Mouse (Mus musculus): ENCODE measurements at regions not wholly inside any gene's neighbourhood (a gene's known extent, or its start where the extent isn't known, plus 50 kb on each side); places are given as distances from the start of the nearest gene placed in this dataset.

DNA sequence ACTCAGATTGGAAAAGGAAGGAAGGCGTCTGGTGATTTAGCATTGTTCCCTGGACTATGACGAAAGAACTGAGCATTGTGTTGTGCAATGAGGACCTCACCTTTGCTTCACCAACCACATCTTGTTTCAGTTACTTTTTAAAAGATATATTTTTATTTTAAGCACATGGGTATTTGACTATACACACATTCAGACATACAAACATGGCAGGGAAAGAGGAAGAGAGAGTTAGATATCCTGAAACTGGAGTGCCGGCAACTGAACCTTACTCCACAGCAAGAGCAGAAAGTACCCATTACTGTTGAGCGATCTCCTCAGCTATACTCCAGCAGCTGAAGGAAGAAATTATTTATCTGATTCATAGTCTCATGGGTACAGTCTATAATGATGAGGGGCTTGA is 287.7 kb downstream of the Rps29 start:
- WGBS, result 96% methylated on average over 4 of the region's 4 CpGs
- H3K27ac ChIP-seq, result no peak overlapping the region
- H3K9ac ChIP-seq, result no peak overlapping the region
- no peak for ATAC-seq (ENCODE audit: insufficient number of reproducible peaks, insufficient read depth, low FRiP score, low TSS enrichment)
- no peak overlapping the region for H3K4me2 ChIP-seq (replicated peaks)
- no peaks in the 10 kb centered on the region for H3K27me3 ChIP-seq
- H3K4me3 ChIP-seq, result no peak overlapping the region
- no peaks in the 10 kb centered on the region for H3K4me1 ChIP-seq
- no peaks in the 10 kb centered on the region for H3K9me3 ChIP-seq
- no peaks in the 10 kb centered on the region for H3K36me3 ChIP-seq

DNA sequence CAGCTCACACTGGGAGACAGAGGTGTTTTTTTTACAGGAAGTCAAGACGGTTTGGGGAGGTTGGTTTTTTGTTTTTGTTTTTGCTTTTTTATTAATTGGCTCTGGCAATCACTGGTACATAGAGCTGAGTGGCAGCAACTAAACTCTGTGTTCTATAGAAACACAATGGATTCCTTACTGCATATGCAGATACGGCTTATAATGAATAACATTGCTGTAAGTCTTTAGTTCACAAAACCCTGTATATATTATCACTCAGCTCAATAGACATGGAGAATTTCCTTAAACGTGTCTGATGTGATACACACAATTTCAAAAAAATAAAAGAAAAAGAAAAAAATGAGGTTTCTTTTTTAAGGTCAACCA is 296.0 kb downstream of the Rps29 start:
- no peak for ATAC-seq (ENCODE audit: insufficient number of reproducible peaks, insufficient read depth, low FRiP score, low TSS enrichment)
- H3K27me3 ChIP-seq, result no peaks in the 10 kb centered on the region
- H3K9ac ChIP-seq, result no peak overlapping the region
- no peaks in the 10 kb centered on the region for H3K36me3 ChIP-seq
- no peak overlapping the region for H3K27ac ChIP-seq
- no peak overlapping the region for H3K4me3 ChIP-seq
- H3K9me3 ChIP-seq, result no peaks in the 10 kb centered on the region
- 70% methylated on average over 3 of the region's 3 CpGs for WGBS
- no peak overlapping the region for H3K4me2 ChIP-seq (replicated peaks)
- no peaks in the 10 kb centered on the region for H3K4me1 ChIP-seq

DNA sequence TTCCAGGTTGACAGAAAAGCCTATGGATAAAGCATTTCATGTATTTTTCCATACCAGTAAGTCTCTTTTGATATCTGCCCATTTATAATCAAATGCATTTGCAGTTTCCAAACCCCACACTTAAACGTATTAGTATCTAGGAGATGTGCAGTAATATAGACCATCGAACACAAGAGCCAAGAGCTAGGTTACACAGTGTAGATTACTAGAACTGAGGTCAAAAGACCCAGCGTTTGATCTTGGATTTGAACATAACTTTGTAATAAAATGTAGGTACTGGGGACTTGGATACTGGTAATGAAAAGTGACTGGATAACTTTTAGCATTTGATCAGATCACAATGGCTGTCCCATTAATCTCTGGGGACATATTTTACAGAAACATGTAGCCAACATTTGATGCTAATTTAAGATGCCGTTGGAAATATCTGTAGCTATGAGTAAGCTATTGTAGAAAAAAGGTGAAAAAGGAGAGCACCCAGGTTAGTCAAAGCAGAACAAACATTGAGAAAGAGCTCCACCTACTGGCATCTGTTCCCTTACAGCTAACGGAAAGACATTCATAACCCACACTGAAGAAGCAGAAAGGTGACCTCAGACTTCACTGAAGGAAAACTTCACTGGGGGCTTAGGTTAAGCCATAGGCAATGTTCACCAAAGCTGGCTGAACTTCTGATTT is 296.5 kb downstream of the Rps29 start:
- no peaks in the 10 kb centered on the region for H3K27me3 ChIP-seq
- H3K36me3 ChIP-seq, result no peaks in the 10 kb centered on the region
- no peak for ATAC-seq (ENCODE audit: insufficient number of reproducible peaks, insufficient read depth, low FRiP score, low TSS enrichment)
- no peak overlapping the region for H3K4me3 ChIP-seq
- H3K9ac ChIP-seq, result no peak overlapping the region
- H3K4me1 ChIP-seq, result no peaks in the 10 kb centered on the region
- no peak overlapping the region for H3K27ac ChIP-seq
- no peaks in the 10 kb centered on the region for H3K9me3 ChIP-seq
- H3K4me2 ChIP-seq (replicated peaks), result no peak overlapping the region
- 36% methylated on average over 5 of the region's 5 CpGs for WGBS

DNA sequence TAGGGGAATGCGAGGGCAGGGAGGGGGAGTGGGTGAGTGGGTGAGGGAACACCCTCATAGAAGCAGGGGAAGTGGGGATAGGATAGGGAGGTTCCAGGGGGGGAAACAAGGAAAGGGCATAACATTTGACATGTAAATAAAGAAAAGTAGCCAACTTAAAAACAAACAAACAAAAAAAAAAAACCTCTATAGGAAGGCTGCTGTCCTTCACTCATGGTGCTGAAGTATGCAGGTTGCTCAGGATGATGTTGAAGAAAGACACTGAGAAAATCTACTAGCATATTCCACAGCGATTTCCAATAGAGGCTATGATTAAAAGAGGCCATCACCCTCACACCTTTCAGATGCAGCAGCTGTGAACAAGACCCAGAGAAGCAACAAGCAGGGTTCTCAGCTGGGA is 298.7 kb downstream of the Rps29 start:
- WGBS, result 67% methylated on average over 2 of the region's 2 CpGs

DNA sequence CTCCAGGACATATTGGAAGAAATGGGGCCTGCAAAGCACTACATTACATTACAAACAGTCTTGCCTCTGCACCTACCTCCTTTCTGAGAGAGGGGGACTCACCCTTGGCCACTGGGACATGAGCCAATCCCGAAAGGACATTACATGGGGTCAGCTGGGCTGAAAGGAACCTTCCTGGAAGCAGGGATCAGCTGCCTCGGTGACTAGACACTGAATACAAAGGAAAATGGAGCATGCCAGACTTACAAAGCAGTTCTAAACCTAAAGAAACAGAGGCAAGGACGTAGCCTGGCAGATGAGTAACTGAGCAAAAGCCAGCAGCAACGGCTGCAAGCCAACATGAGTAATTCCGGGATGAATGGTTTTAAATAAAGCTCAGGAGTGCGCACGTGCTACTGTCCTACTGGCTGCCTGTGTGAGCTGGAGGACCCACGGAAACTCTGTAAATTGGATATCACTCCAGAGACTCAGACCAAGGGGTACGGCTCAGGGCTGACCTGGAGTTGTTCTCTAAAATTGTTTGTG is 309.3 kb downstream of the Rps29 start:
- no peak overlapping the region for H3K4me2 ChIP-seq (replicated peaks)
- H3K9me3 ChIP-seq, result no peaks in the 10 kb centered on the region
- H3K36me3 ChIP-seq, result no peaks in the 10 kb centered on the region
- 83% methylated on average over 9 of the region's 9 CpGs for WGBS
- no peak overlapping the region for H3K27ac ChIP-seq
- H3K4me1 ChIP-seq, result no peaks in the 10 kb centered on the region
- ATAC-seq (ENCODE audit: insufficient number of reproducible peaks, insufficient read depth, low FRiP score, low TSS enrichment), result no peak
- no peak overlapping the region for H3K4me3 ChIP-seq
- no peaks in the 10 kb centered on the region for H3K27me3 ChIP-seq
- no peak overlapping the region for H3K9ac ChIP-seq

More for the DNA sequence above, 298.7 kb downstream of the Rps29 start:
- H3K9me3 ChIP-seq, result no peaks in the 10 kb centered on the region
- H3K9ac ChIP-seq, result no peak overlapping the region
- H3K4me1 ChIP-seq, result no peaks in the 10 kb centered on the region
- H3K36me3 ChIP-seq, result no peaks in the 10 kb centered on the region
- H3K27ac ChIP-seq, result no peak overlapping the region
- H3K4me2 ChIP-seq (replicated peaks), result no peak overlapping the region
- no peak for ATAC-seq (ENCODE audit: insufficient number of reproducible peaks, insufficient read depth, low FRiP score, low TSS enrichment)
- H3K4me3 ChIP-seq, result no peak overlapping the region
- no peaks in the 10 kb centered on the region for H3K27me3 ChIP-seq

DNA sequence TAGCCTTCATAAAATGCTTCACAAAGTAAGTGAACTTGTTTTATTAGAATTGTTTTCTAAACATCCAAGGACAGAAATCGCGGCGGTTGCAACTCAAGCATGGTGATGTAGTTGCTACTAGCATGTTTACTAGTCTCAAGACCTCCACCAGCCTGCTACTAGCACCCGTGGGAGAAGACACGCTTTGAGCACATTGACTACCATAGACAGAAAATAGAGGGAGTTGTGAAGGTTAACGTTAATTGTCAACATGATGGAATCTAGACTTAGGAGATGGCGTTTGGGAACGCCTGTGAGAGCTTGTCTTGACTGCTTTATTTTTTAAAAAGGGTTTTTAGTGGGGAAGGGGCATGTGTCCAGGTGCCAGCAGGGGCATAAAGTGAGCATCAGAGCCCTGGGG is 318.2 kb downstream of the Rps29 start:
- no peaks in the 10 kb centered on the region for H3K4me1 ChIP-seq
- H3K9me3 ChIP-seq, result no peaks in the 10 kb centered on the region
- no peak overlapping the region for H3K4me2 ChIP-seq (replicated peaks)
- no peak for ATAC-seq (ENCODE audit: insufficient number of reproducible peaks, insufficient read depth, low FRiP score, low TSS enrichment)
- H3K27ac ChIP-seq, result no peak overlapping the region
- H3K36me3 ChIP-seq, result no peaks in the 10 kb centered on the region
- H3K4me3 ChIP-seq, result no peak overlapping the region
- H3K27me3 ChIP-seq, result no peaks in the 10 kb centered on the region
- H3K9ac ChIP-seq, result no peak overlapping the region
- 90% methylated on average over 8 of the region's 8 CpGs for WGBS

DNA sequence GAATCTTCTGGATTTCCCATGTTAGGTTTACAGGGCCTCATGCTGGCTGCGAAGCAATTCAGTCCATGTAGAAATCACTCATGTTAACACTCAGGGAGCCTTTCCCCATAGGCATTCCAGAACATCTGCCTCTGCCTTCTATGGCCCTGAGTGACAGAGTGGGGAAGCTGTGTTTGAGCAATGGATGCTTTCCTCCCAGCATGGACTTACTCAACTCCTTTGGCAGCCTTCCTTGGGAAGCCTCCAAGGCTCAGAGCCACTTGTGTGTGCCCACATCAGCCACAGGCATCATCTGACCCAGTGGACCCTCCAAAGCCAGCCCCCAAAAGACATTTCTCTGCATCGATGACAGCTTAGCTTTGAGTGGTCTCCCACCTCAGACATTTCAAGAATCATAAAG is 318.8 kb downstream of the Rps29 start:
- no peak overlapping the region for H3K27ac ChIP-seq
- no peak for ATAC-seq (ENCODE audit: insufficient number of reproducible peaks, insufficient read depth, low FRiP score, low TSS enrichment)
- WGBS, result 83% methylated on average over 2 of the region's 2 CpGs
- H3K4me3 ChIP-seq, result no peak overlapping the region
- no peaks in the 10 kb centered on the region for H3K36me3 ChIP-seq
- H3K9ac ChIP-seq, result no peak overlapping the region
- H3K4me2 ChIP-seq (replicated peaks), result no peak overlapping the region
- H3K4me1 ChIP-seq, result no peaks in the 10 kb centered on the region
- no peaks in the 10 kb centered on the region for H3K9me3 ChIP-seq
- H3K27me3 ChIP-seq, result no peaks in the 10 kb centered on the region

DNA sequence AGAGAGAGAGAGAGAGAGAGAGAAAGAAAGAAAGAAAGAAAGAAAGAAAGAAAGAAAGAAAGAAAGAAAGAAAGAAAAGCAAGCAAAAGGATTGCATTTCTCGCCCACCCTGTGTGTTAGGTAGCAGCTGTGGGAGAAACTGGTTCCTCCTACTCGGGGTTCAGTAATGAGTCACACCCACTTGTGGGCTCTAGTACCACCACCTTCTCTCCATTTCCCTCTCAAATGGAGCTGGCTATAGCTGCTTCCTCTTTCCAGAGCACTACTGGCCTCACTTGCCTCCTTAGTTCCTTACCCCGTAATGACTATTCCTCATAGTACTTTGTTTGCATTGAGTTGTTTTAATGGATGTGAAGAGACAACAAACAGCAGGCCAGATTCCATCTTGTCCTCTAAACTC is 323.0 kb downstream of the Rps29 start:
- Histone ChIP-seq H3K27me3 (no peaks in the 10 kb centered on the region), H3K4me2 (replicated peaks) (no peak overlapping the region), H3K9ac (no peak overlapping the region), H3K4me1 (no peaks in the 10 kb centered on the region), H3K4me3 (no peak overlapping the region), H3K27ac (no peak overlapping the region), H3K36me3 (no peaks in the 10 kb centered on the region), H3K9me3 (no peaks in the 10 kb centered on the region)
- no peak for ATAC-seq (ENCODE audit: insufficient number of reproducible peaks, insufficient read depth, low FRiP score, low TSS enrichment)
- 84% methylated on average over 3 of the region's 3 CpGs for WGBS

DNA sequence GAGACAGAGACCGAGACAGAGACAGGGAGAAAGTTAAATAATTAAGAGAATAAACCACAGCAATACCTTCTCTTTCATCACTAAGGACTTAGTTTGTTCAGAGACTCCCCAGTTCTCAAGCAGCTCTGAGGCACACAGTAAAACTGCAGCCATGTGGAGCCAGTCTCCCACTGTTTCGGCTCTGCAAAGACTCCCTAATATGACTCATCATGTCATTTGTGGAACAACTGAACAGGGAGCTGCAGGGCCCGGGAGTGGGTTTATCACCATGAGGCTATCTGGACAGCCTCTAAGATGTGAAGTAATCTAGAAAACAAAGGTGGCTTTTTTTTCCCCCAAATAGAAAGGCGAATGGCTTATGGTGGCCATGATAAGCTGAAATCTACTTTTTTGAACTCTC is 325.1 kb downstream of the Rps29 start:
- H3K4me2 ChIP-seq (replicated peaks), result no peak overlapping the region
- no peaks in the 10 kb centered on the region for H3K9me3 ChIP-seq
- no peak overlapping the region for H3K9ac ChIP-seq
- H3K27ac ChIP-seq, result no peak overlapping the region
- no peaks in the 10 kb centered on the region for H3K27me3 ChIP-seq
- no peaks in the 10 kb centered on the region for H3K4me1 ChIP-seq
- no peak overlapping the region for H3K4me3 ChIP-seq
- no peaks in the 10 kb centered on the region for H3K36me3 ChIP-seq
- ATAC-seq (ENCODE audit: insufficient number of reproducible peaks, insufficient read depth, low FRiP score, low TSS enrichment), result no peak
- WGBS, result 69% methylated on average over 4 of the region's 4 CpGs

DNA sequence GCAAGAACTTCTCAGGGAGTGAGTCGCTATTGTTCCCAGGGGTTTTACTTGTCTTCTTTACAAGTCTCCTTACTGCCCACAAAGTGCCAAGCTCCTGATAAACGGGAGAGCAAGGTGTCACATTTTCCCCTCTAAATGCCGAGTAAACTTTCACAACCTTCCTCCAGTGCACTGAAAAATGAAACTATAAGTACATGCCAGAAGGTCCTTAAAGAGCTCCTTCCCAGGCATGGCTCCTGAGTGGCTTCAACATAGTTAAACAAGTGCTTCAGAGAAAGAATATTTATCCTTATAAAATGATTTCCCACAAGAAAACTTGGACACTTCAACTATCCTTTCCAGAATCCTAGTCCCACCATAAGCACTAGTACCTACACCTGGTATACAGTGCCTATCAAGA is 329.6 kb downstream of the Rps29 start:
- Histone ChIP-seq H3K27me3 (no peaks in the 10 kb centered on the region), H3K4me1 (no peaks in the 10 kb centered on the region), H3K36me3 (no peaks in the 10 kb centered on the region), H3K27ac (no peak overlapping the region), H3K4me2 (replicated peaks) (no peak overlapping the region), H3K4me3 (no peak overlapping the region), H3K9ac (no peak overlapping the region), H3K9me3 (no peaks in the 10 kb centered on the region)
- WGBS, result 78% methylated on average over 3 of the region's 3 CpGs
- ATAC-seq (ENCODE audit: insufficient number of reproducible peaks, insufficient read depth, low FRiP score, low TSS enrichment), result no peak

DNA sequence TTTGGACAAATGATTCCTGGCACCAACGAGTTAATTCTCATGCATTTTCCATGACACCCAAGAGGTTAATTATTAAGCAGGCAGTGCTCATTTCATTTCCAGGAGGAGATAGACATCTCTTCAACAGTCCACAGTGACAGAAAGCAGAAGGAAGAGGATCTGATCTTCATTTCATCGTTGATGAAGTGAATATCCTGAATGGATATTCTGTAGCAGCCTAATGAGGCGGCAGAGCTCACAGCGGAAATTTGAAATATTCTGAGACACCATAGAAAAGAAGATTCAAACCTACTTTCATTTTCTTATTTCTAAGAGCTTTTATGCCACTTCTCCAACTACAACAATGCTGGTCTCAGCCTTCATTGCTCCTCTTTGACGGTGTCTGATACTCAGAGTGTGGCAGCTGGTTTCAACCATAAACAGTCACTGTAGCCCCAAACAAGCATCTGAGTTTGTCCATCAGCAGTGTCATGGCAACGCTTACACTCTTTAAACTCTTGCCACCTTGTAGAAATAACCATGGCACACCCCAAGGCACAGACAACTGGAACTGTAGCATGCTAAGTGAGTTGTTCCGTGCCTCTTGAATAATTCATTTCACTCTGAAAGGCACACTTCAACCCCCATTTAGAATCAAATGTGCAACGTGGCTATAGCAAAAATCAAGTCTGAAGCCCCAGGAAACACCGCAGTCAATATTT is 331.3 kb downstream of the Rps29 start:
- H3K27ac ChIP-seq, result no peak overlapping the region
- H3K4me3 ChIP-seq, result no peak overlapping the region
- no peaks in the 10 kb centered on the region for H3K27me3 ChIP-seq
- no peak for ATAC-seq (ENCODE audit: insufficient number of reproducible peaks, insufficient read depth, low FRiP score, low TSS enrichment)
- no peaks in the 10 kb centered on the region for H3K4me1 ChIP-seq
- no peaks in the 10 kb centered on the region for H3K9me3 ChIP-seq
- WGBS, result 84% methylated on average over 9 of the region's 9 CpGs
- no peaks in the 10 kb centered on the region for H3K36me3 ChIP-seq
- no peak overlapping the region for H3K4me2 ChIP-seq (replicated peaks)
- H3K9ac ChIP-seq, result no peak overlapping the region

DNA sequence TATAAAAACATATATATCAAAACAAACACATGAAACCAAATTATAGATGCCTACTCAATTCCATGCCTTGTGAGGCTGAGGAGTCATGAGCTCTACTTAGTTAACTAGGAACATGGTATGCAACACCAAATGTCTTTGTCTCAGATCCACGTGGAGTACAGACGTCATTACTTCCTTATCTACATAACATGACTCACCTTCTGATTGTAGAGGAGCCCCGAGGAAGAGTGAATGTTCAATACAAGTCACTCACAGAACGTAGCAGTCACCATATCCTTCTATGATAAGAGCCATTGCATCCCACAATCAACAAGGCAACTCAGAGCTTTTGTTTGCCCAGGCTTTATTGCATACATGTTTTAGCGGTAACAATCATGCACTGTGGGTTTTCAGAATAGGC is 364.6 kb downstream of the Rps29 start:
- ATAC-seq (ENCODE audit: insufficient number of reproducible peaks, insufficient read depth, low FRiP score, low TSS enrichment), result no peak
- no peaks in the 10 kb centered on the region for H3K9me3 ChIP-seq
- H3K9ac ChIP-seq, result no peak overlapping the region
- no peaks in the 10 kb centered on the region for H3K4me1 ChIP-seq
- H3K4me2 ChIP-seq (replicated peaks), result no peak overlapping the region
- whole genome bisulfite sequencing, result 84% methylated on average over 5 of the region's 5 CpGs
- H3K27ac ChIP-seq, result no peak overlapping the region
- no peaks in the 10 kb centered on the region for H3K36me3 ChIP-seq
- H3K4me3 ChIP-seq, result no peak overlapping the region
- H3K27me3 ChIP-seq, result no peaks in the 10 kb centered on the region

Measured in embryonic facial prominence, embryonic 12.5 days (tissue).